Mouse (Mus musculus): ENCODE results near the gene Tpbpb. TPM values are rescaled to one million over a fixed set of nuclear protein-coding genes. Genes with fewer than 3 reads are reported as not detected.
"Not testable (repeated sequence)": the region's sequence is repeated elsewhere in the genome, so short reads cannot be mapped to it uniquely, and the experiment has no call there.

Tpbpb gene
- not detected for total RNA-seq (2022)

GRCm38 (mm10) chr13:60904780-60905179, at the start of gene Tpbpb:
Gene Tpbpb (minus strand): TSS chr13:60904880.
- not testable (repeated sequence) for DNase-seq (ENCODE audit: low spot score in 2 of 2)

- not testable (repeated sequence) for DNase-seq (ENCODE audit: low spot score in 2 of 2)
Measured at GRCm38 (mm10) chr13:60941884-60942283, 37.2 kb upstream of the Tpbpb start, which contains the start of gene Tpbpa. Gene Tpbpa (minus strand): TSS chr13:60941984.

GRCm38 (mm10) chr13:60936500-60936901, 31.8 kb upstream of the Tpbpb start, which contains the start of the genes Gm49391 and Ctla2a:
Gene Gm49391 (minus strand): TSS chr13:60936571.
Gene Ctla2a (minus strand): TSS chr13:60936625.
- peak in 1 of 2 experiments; percentile 3 for DNase-seq (ENCODE audit: low spot score in 2 of 2)

DNA sequence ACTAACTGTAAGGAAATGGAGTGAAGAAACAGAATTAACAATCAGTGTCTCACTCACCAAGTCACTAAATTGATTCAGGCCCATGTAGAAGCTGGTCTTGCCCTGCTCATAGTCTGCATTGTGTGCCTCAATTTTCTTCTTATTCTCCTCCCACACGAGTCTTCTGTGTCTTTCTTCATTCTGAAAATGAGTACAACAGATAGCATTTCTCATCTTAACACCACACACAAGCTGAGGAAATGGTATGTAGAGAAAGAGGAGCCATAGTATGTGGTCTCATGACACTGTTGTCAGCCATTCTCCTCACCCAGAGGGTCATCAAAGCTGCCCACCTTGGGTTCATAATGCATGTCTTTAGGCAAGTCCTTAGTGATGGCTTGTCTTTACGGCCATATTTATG, 30.8 kb upstream of the Tpbpb start, which contains the start of gene Gm49393:
Gene Gm49393 (minus strand): TSS at position 101 of the 400 bp plus-strand sequence.
- not testable (repeated sequence) for DNase-seq (ENCODE audit: low spot score in 2 of 2)

DNA sequence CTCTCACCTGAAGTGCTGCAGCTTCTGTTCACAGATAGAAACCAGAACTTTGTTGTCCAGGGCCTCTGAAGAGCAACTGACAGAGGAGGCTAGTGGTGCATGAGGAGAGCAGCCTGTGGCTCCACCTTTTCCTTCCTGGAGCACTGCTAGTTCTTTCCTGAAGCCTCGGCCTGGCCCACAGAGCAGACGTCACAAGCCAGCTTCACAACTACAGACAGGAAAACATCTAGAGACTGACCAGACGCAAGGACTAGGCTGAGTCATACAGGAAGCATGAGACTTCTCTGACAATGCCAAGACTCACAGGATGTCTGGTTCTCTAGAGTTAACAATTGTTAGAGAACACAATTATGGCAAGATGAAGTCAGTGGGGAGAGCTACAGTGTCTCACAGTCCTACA, 7.4 kb downstream of the Tpbpb start, which contains the start of gene Ctla2b:
Gene Ctla2b (minus strand): TSS at position 120 of the 400 bp plus-strand sequence.
- DNase-seq (ENCODE audit: low spot score in 2 of 2), result peak; percentile 5 to 19

DNA sequence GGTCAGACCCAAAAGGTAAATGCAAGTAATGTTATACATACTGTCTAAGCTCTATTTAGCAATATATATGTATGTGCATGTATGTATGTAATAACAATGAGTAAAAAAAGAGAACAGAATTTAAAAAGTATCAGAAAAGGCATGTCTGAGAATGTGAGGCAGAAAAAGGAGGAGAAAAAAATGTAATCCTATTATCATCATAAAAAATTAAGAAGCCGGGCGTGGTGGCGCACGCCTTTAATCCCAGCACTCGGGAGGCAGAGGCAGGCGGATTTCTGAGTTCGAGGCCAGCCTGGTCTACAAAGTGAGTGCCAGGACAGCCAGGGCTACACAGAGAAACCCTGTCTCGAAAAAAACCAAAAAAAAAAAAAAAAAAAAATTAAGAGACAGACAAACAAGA, 7.9 kb downstream of the Tpbpb start, which contains the start of gene Gm49392:
Gene Gm49392 (minus strand): TSS at position 101 of the 400 bp plus-strand sequence.
- DNase-seq (ENCODE audit: low spot score in 2 of 2), result not testable (repeated sequence)

- no peak for DNase-seq (ENCODE audit: low spot score in 2 of 2)
Measured at GRCm38 (mm10) chr13:60895406-60896160, 9.1 kb downstream of the Tpbpb start.

- DNase-seq (ENCODE audit: low spot score in 2 of 2), result no peak
Measured at GRCm38 (mm10) chr13:60892301-60892700, 12.4 kb downstream of the Tpbpb start.

- DNase-seq (ENCODE audit: low spot score in 2 of 2), result no peak
Measured at GRCm38 (mm10) chr13:60864281-60864680, 40.4 kb downstream of the Tpbpb start, which contains the start of gene 4930486L24Rik. Gene 4930486L24Rik (minus strand): TSS chr13:60864475.

Other genes with a start within 250 kb of the Tpbpb start
- gene BC051665, start 118.5 kb downstream of the Tpbpb start, total RNA-seq (2022), result not detected
- gene Ctsll3, start 102.0 kb downstream of the Tpbpb start, total RNA-seq (2022), result not detected
- under 1 TPM in 3 of 4 experiments, not detected in 1; 0.36 to 0.72 (median 0.56) TPM for gene 4930486L24Rik, start 40.4 kb downstream of the Tpbpb start, total RNA-seq (2022)
- gene Gm49392, start 8.0 kb downstream of the Tpbpb start, total RNA-seq (2022), result under 1 TPM in 1 of 4 experiments, not detected in 3; 0.80 TPM
- 1 to 10 TPM; 1.0 to 2.0 (median 1.3) TPM for gene Ctla2b, start 7.4 kb downstream of the Tpbpb start, total RNA-seq (2022)
- under 1 TPM in 1 of 4 experiments, not detected in 3; 0.61 TPM for gene Gm49393, start 30.7 kb upstream of the Tpbpb start, total RNA-seq (2022)
- 1 to 10 TPM in 1 of 4 experiments, under 1 TPM in 3; 0.48 to 2.7 (median 0.55) TPM for gene Gm49391, start 31.7 kb upstream of the Tpbpb start, total RNA-seq (2022)
- gene Ctla2a, start 31.7 kb upstream of the Tpbpb start, total RNA-seq (2022), result 10 to 100 TPM; 10.6 to 33.5 (median 15.2) TPM
- gene Tpbpa, start 37.1 kb upstream of the Tpbpb start, total RNA-seq (2022), result not detected
- gene Ctsj, start 101.1 kb upstream of the Tpbpb start, total RNA-seq (2022), result not detected
- not detected for gene Ctsq, start 135.8 kb upstream of the Tpbpb start, total RNA-seq (2022)

Measured in gastrocnemius, adult 8-10 months (tissue).